Comparison of ENCODE assay signal across 8 mouse cellular contexts in the genomic region with DNA sequence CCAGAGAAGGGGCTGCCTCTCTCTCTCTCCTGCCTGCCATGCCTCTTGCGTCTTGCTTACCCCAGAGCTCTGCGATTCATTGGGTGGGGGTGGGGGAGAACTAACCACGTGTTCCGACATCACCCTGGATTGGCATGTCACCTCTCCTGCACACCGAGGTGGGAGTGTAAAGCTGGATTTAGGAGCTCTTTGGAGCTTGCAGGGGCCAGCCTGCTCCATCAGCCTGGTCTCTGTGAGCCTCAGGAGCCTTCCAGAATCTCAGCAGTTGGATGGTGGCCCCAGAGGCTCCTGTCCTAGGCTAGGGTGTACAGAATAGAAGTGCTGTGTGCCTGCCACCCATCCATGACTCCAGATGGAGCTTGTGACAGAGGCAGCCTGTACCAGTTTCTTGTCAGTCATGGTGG. TPM values are rescaled to one million over a fixed set of nuclear protein-coding genes. Genes with fewer than 3 reads are reported as not detected.
A peak's percentile ranks its signal among the peaks of the same experiment; 100 is the strongest.
DNase-seq lines count a peak whose midpoint lies in the region; ATAC-seq and TF ChIP-seq lines count a peak whose summit lies in the region.

No protein-coding gene starts in this region.

- TF ChIP-seq POLR2A in cerebellum, adult 2 months (IDR thresholded peaks at IDR 0.05; ENCODE audit: borderline replicate concordance, insufficient read depth, low read length), result no peak
- TF ChIP-seq POLR2A in lung, adult 2 months (IDR thresholded peaks at IDR 0.05; ENCODE audit: borderline replicate concordance, extremely low read depth, low read depth, low read length), result no peak

- peaks cover 29% of the 10 kb centered on the region for H3K4me1 ChIP-seq in cerebellum, adult 2 months (ENCODE audit: control insufficient read depth, insufficient read depth, low read length)
- peaks cover 12% of the 10 kb centered on the region; the same call in 1 of the 2 replicates for H3K4me1 ChIP-seq in lung, embryonic 14.5 days (ENCODE audit: insufficient read depth)
- H3K4me1 ChIP-seq in lung, adult 2 months (ENCODE audit: control insufficient read depth, insufficient read depth, low read length), result peaks cover 2% of the 10 kb centered on the region; the same call in 1 of the 2 replicates
- H3K4me1 ChIP-seq in stomach, embryonic 14.5 days (ENCODE audit: control insufficient read depth, insufficient read depth, low read length), result peaks cover 16% of the 10 kb centered on the region

- peak overlapping the region; percentile 88; the same call in 1 of the 2 replicates for H3K4me2 ChIP-seq in lung, embryonic 14.5 days
- peak overlapping the region; percentile 86 for H3K4me2 ChIP-seq in stomach, embryonic 14.5 days (replicated peaks; ENCODE audit: low read depth, low read length)

- DNase-seq in cerebellum, adult 2 months, result peak; percentile 58 to 64
- DNase-seq in cerebellum, adult 11 months, result no peak
- DNase-seq in lung, embryonic 14.5 days, result no peak
- DNase-seq in lung, adult 2 months, result no peak
- peak; percentile 45 to 52 for DNase-seq in layer of hippocampus, postnatal 36 days
- DNase-seq in adrenal gland, postnatal 4 days (ENCODE audit: low spot score in 2 of 2), result no peak
- DNase-seq in adrenal gland, adult 8-10 months, result no peak

- TF ChIP-seq CTCF in cerebellum, adult 2 months (IDR thresholded peaks at IDR 0.05; ENCODE audit: borderline replicate concordance, insufficient read depth, low read depth, low read length), result no peak
- no peak for TF ChIP-seq CTCF in lung, embryonic 14.5 days (IDR thresholded peaks at IDR 0.05; ENCODE audit: low read depth)
- no peak for TF ChIP-seq CTCF in lung, adult 2 months (IDR thresholded peaks at IDR 0.05; ENCODE audit: insufficient read depth, low read length)

- H3K27me3 ChIP-seq in cerebellum, adult 2 months (ENCODE audit: control insufficient read depth, insufficient read depth, low read length), result no peaks in the 10 kb centered on the region
- H3K27me3 ChIP-seq in lung, embryonic 14.5 days (ENCODE audit: insufficient read depth, low read length), result no peaks in the 10 kb centered on the region
- no peaks in the 10 kb centered on the region for H3K27me3 ChIP-seq in stomach, embryonic 14.5 days (ENCODE audit: control insufficient read depth, insufficient read depth, low read length)

- H3K36me3 ChIP-seq in lung, embryonic 14.5 days (ENCODE audit: insufficient read depth), result no peaks in the 10 kb centered on the region
- H3K36me3 ChIP-seq in stomach, embryonic 14.5 days (ENCODE audit: control insufficient read depth, insufficient read depth, low read length), result no peaks in the 10 kb centered on the region

- WGBS in cerebellum, adult 2 months, result 5% methylated on average over 5 of the region's 5 CpGs
- WGBS in lung, embryonic 14.5 days, result 21% methylated on average over 5 of the region's 5 CpGs
- WGBS in lung, adult 2 months, result 41% methylated on average over 5 of the region's 5 CpGs
- WGBS in stomach, embryonic 14.5 days, result 32% methylated on average over 5 of the region's 5 CpGs

- peak overlapping the region; percentile 97 for H3K27ac ChIP-seq in cerebellum, adult 2 months (ENCODE audit: insufficient read depth, low read length)
- H3K27ac ChIP-seq in lung, embryonic 14.5 days (ENCODE audit: low read depth), result no peak overlapping the region; the same call in 1 of the 2 replicates
- H3K27ac ChIP-seq in stomach, embryonic 14.5 days (ENCODE audit: low read length), result no peak overlapping the region

- no peak overlapping the region for H3K9ac ChIP-seq in lung, embryonic 14.5 days
- H3K9ac ChIP-seq in stomach, embryonic 14.5 days (replicated peaks; ENCODE audit: low read depth, low read length), result no peak overlapping the region

- H3K9me3 ChIP-seq in lung, embryonic 14.5 days (ENCODE audit: low read depth, low read length), result no peaks in the 10 kb centered on the region
- no peaks in the 10 kb centered on the region for H3K9me3 ChIP-seq in stomach, embryonic 14.5 days (ENCODE audit: control insufficient read depth, low read depth, low read length)

- H3K4me3 ChIP-seq in cerebellum, adult 2 months (replicated peaks; ENCODE audit: insufficient read depth, low read depth, low read length), result peak overlapping the region; percentile 86
- peak overlapping the region; percentile 64; the same call in 1 of the 2 replicates for H3K4me3 ChIP-seq in lung, embryonic 14.5 days (ENCODE audit: low read depth, low read length)
- no peak overlapping the region for H3K4me3 ChIP-seq in lung, adult 2 months (replicated peaks; ENCODE audit: extremely low read depth, low read depth, low read length)
- H3K4me3 ChIP-seq in stomach, embryonic 14.5 days (ENCODE audit: low read depth, low read length), result peak overlapping the region; percentile 64; the same call in 1 of the 2 replicates

- ATAC-seq in lung, embryonic 14.5 days (ENCODE audit: insufficient read depth), result no peak
- ATAC-seq in stomach, embryonic 14.5 days (ENCODE audit: insufficient number of reproducible peaks, insufficient read depth, low FRiP score, low read depth), result no peak

RNA-seq across cellular contexts. Expression of a gene that starts 56.0 kb away (rescaled TPM):
- 219 and 223 TPM in 2 replicates for polyA plus RNA-seq in cerebellum, adult 2 months (2012; rRNA removed)
- 2.1 and 3.2 TPM in 2 replicates for polyA plus RNA-seq in lung, embryonic 14.5 days (2014; fragmentation: Nextera tagmentation; extraction: Ambion mirVana)
- polyA plus RNA-seq in lung, adult 2 months (2012; rRNA removed), result 24.7 and 25.1 TPM in 2 replicates
- total RNA-seq in layer of hippocampus, postnatal 36 days (2021), result 100 to 1,000 TPM; 317 to 355 TPM
- polyA plus RNA-seq in stomach, embryonic 14.5 days (2014; fragmentation: Nextera tagmentation; extraction: Ambion mirVana), result 5.2 and 6.2 TPM in 2 replicates
- 10 to 100 TPM; 54.3 to 56.1 TPM for total RNA-seq in adrenal gland, postnatal 4 days (2021)
- total RNA-seq in adrenal gland, adult 8-10 months (2022), result 100 to 1,000 TPM in 2 of 4 experiments, 10 to 100 TPM in 2; 72.4 to 109 (median 91.3) TPM

Comparison
In these comparisons a context has a peak if more than half of its experiments do, and no peak if none do; other contexts are left out.
1. DNase-seq: peak in cerebellum, adult 2 months (2 of 2) and layer of hippocampus, postnatal 36 days (2 of 2); none in cerebellum, adult 11 months (single experiment), lung, embryonic 14.5 days (single experiment), lung, adult 2 months (single experiment), adrenal gland, postnatal 4 days (0 of 2) and adrenal gland, adult 8-10 months (single experiment).